Mouse (Mus musculus) left cerebral cortex, postnatal 25 days (tissue): Measurements from ENCODE around the gene Best2. TPM values are rescaled to one million over a fixed set of nuclear protein-coding genes. Genes with fewer than 3 reads are reported as not detected.
A peak's percentile ranks its signal among the peaks of the same experiment; 100 is the strongest.

ENCODE experiments used
- DNase-seq, 2 experiments: peaks; one replicate each; pipeline ENCODE4 v3.0.0; 2022; ENCODE audit warnings: low spot score in 2 of 2, mixed read lengths in 1 of 2
- intact Hi-C: fragments of 180-260 bp; cut with DNase I; formaldehyde crosslinking; loops from one replicate; pipeline ENCODE4 v1.15.1; 2025
- total RNA-seq, 2 experiments: library from RNA; stranded (reverse); gene quantifications; 2 replicates each; pipeline ENCODE4 v1.2.3; 2021

Gene Best2
- total RNA-seq, 2 experiments from 2014 or later, result not detected

DNA sequence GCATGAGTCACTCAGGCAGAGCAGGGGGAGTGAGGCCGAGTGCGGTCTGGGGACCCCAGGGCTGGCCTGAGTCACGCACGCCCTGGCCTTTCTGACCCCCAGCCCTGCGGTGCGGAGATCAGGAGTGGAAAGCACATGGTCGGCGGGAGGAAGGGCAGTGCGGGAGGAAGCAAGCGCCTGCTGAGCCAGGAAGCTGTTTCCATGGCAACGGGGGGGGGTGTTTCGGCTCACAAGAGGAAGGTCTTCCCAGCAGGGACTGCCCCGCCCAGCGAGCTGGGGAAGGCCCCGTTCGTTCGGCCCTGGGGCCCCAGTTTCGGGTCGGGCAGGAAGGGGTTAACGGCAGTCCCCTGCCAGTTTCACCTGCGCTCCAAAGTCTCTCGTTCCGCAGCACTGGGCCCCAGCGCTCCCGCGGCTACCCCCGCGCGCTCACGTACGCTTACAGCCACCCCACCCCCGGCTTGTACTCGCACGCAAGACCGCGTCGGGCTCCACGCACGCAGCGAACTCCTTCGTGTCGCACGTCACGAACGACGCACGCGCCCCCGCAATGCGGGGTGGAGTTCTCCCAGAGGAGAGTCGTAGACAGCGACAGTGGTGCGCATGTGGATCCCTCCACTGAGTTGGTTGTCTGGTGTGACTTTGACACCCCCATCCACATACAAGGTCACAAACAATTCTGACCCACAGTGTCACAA is 28.5 kb downstream of the Best2 start:
- DNase-seq, result peak; percentile 96 to 98
- intact Hi-C loops, result loop anchor here (1.0 kb wide), 1 partner anchor 8 kb away; the partner anchor contains the start of gene Junb

DNA sequence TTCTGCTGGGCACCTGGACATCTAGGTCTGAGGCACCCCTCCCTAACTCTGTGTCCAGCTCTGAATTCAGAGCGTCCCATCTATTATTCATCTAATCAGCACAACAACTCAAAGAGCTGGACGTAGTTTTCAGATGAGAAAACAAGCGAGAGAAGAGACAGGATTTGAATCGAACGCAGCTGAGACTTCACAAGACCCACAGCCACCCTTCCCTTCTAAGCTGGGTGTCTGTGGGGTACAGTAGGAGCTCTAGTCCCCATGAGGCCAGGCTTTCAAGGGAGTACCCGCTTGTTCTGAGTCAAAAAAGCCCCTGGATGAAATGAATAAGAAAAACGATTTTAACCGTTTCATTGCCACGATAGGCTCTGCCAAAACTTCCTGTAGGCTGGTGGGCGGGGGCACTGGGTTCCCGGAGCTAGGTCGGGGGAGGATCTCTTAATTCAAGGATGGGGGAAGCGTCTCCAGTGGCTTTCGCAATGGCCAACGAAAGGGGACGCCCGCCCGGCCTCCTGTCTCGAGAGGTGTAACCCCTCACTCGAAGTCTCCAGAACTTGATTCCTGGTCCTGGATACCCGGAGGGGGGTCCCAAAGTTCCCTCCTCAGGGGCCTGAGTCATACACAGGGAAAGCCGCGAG is 29.2 kb downstream of the Best2 start:
- peak in 1 of 2 experiments; percentile 36 for DNase-seq
- intact Hi-C loops, result no loop called here

DNA sequence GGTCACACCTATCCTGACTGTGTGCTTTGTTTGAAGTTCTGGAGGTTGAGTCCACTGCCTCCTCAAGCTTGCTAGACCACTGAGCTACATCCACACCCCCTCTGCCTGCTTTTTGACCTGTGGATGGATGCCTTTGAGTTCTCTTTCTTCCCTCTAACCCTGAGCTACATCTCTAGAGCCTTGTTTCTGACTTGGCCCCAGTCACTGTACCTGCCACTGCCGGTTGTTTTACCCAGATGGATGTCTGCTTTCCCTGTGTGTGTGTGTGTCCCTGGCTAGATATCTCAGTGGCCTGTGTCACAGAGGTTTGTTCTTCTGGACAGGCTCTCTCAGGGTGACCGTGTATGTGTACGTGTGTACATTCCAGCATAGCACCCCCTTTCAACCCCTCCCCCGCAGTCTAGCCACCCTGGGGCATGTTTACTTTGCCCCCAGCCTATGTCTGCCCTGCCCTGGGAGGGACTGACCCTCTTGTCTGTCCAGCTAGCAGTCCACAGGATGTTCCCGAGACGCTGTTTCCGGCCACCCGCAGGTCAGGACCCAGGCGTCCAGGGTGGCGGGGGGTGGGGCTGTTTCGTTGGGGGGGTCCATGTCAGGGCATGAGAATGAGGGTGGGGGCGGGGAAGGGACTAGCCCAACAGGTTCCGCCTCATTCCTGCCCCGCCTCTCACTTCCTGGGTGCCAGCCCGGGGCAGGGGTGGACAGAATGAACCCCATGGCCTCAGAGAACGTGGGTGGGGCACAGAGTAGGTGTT is 29.9 kb downstream of the Best2 start:
- no peak for DNase-seq
- intact Hi-C loops, result no loop called here

DNA sequence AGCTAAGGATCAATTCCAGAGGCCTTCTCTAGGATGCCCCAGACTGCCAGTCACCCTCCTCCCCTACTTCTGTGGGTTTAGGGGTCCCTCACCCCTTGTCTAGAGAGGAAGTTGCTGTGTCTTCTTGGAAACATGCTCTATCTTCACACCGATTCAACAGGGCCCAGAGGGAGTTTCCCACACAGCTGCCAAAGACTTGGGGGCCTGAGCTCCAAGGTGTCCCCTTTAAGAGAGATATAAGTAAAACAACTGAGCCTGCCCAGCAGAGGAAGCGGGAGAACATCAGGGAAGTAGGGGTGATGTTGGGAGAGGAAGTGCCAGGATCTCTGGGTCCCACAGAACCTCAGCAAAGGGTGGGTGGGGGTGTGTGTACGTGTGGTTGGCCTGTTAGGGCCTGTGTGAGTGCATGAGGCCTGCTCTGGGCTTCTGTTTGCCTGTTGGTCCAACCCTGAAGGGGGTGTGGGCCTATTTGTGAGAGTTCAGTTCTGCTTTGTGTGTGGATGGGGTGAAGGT is 31.8 kb downstream of the Best2 start:
- intact Hi-C loops, result no loop called here
- DNase-seq, result no peak

DNA sequence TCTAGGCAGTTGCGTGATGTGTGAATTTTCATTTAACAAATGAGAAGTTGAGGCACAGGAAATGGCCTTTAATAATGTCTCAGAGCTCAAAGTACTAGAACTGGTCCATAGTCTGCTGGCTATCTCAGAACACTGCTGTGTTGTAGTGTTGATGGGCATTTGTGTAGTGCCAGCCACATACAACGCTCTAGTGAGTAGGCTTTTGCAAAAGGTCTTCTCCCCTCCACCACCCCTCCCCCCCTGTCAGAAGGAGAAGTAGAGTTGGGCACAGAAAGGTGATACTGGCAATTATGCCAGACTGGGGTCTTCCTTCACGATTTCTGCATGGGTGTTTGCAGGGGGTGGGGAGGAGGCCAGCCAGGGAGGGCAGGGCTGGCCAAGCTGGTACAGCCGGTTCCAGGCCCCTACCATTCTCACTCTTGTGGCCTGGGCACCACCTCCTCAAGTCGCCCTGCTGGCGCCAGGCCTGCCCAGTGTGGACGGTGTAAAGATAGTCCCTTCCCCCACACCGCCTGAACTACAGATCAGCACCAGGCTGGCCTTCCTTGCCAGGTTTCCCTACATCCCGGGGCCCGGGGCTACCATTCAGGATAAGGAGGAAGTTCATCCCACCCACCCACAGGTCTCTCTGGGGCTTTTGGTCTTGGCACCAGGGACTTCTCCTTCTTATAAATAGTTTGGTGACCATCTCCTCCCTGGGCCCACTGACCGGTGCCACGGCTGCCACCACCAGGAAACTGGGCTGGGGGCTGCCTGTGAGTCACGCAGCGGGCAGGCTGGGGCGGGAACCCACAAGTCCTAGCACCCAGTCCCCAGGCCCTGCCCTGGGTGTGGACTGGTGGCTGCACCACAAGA is 32.5 kb downstream of the Best2 start:
- intact Hi-C loops, result no loop called here
- DNase-seq, result peak in 1 of 2 experiments; percentile 19

DNA sequence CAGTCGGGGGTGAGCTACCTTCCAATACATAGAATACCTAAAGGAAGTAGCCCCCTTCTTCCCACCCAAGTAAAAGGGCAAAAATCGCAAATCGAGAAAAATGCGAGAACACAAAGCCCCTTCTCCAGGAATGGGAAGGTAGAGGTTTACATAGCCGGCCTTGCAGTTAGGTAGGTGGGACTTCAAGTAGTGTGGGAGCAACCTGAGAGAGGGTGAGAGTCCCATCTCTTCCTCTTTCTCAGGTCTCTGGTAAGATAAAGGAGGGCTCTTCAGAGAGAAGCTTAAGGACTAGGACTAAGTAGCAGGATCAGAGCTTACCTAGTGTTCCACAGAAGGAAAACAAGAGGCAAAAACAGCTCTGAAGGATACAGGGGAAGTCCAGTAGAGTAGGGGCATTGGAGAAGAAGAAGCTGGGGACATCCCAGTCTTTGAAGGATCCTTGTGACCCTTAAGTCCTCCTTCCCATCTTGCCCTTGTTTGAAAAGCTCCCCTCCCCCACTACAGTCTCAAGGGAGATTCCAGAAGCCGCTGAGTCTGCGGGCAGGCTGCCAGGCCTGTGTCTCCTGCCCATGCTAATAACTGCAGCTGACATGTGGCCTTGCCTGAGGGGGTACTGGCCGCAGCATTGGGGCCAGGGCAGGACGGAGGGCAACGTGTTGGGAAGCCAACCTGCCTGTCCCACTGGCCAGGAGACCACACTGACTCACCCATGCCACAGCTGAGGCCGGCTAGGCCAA is 33.5 kb downstream of the Best2 start:
- intact Hi-C loops, result no loop called here
- DNase-seq, result peak; percentile 56 to 64

DNA sequence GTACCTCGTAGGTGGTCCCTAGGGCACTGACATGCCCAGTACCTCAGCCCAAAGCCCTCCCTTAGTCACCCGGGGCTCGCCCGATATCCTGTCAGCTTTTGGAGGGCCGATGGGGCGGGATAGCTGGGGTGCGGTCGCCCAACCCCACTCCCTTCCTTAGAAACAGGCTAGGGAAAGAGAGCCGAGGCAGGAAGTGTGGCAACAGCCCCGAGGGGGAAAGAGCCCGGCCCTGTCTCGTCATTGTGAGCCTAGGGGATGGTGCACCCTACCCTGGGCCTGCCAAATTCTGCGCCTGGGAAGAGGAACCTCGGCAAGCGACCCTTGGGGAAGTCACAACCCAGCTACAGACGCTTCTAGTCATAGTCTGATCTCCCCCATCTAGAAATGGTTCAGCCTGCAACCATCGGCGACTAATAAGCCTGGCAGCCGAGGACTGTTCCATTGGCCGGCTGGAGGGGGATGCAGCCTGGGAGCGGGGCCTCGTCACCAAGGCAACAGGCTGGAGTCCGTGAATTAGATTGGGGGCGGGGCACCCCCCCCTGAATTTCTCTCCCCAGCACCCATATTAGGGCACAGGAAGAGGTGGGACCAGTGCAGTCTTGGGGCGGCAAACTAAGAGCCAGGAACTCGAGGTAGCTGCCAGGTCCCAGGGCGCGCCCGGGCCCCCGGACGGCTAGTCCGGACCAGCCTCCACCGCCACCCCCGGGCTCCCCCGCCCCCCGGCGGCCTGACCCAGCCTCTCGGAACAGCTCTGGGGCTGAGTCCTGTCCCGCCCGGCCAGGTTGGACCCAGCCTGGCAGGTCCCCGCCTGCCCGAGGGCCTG is 34.5 kb downstream of the Best2 start:
- peak; percentile 93 to 96 for DNase-seq
- intact Hi-C loops, result loop anchor here (5.0 kb wide), 1 partner anchor 983 kb away; the partner anchor contains the start of gene Samd1

DNA sequence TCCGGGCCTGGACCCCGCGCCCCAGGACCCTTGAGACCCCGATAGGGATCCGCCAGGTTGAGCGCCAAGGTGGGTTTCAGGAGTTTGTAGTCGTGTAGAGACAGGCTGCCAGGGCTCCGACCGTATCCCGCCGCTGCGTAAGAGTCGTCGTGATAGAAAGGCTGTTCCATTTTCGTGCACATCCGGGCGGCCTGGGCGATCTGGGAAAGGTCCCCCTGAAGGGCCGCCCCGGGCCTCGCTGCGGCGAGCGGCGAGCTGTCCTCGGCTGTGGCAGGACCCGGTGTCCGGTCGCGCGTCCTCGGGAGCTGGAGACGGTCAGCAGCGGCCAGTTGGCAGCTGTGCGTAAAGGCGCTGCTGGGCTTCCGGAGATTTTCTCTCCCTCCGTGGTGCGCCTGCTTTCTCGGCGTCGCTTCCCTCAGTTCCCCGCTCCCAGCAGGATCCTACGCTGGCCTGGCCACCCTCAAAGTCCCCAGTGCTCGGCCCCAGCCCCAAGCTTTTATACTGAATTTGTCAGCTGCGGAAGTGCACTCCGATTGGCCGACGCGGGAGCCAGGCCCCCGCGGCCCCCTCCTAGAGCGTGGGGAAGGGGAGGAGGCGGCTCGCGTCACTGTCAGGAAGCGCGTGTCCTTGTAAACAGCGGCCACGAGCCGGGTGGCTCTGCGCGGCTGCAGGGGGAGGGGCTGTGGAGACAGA is 35.9 kb downstream of the Best2 start, which contains the start of gene Junb:
Gene Junb, minus strand, starts transcription at position 471 of the 693 bp plus-strand sequence.
- peak; percentile 95 to 98 for DNase-seq
- intact Hi-C loops, result loop anchor here (1.0 to 5.0 kb wide), 2 partner anchors 8 to 981 kb away; partner anchors contain the start of gene Samd1

DNA sequence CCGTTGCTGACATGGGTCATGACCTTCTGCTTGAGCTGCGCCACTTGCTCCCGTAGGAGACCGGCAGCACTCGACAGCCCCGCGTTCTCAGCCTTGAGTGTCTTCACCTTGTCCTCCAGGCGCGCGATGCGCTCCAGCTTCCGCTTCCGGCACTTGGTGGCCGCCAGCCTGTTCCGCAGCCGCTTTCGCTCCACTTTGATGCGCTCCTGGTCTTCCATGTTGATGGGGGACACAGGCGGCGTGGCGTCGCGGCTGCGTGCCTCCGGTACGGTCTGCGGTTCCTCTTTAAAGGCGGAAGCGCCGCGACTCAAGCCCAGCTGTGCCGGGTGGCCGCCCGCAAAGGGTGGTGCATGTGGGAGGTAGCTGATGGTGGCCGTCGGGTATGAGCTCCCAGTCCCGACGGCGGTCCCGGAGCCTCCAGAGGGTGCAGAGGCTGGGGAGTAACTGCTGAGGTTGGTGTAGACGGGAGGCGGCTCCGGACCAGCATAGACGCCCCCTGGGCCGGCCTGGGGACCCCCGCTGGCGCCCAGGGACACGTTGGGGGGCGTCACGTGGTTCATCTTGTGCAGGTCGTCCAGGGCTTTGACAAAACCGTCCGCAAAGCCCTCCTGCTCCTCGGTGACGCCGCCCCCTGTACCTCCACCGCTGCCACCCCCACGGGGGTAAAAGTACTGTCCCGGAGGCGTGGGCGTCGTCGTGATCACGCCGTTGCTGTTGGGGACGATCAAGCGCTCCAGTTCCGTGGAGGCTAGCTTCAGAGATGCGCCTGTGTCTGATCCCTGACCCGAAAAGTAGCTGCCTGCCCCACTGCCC is 36.7 kb downstream of the Best2 start:
- intact Hi-C loops, result loop anchor here (1.0 to 5.0 kb wide), 2 partner anchors 9 to 980 kb away; partner anchors contain the start of gene Samd1
- peak; percentile 60 to 72 for DNase-seq

DNA sequence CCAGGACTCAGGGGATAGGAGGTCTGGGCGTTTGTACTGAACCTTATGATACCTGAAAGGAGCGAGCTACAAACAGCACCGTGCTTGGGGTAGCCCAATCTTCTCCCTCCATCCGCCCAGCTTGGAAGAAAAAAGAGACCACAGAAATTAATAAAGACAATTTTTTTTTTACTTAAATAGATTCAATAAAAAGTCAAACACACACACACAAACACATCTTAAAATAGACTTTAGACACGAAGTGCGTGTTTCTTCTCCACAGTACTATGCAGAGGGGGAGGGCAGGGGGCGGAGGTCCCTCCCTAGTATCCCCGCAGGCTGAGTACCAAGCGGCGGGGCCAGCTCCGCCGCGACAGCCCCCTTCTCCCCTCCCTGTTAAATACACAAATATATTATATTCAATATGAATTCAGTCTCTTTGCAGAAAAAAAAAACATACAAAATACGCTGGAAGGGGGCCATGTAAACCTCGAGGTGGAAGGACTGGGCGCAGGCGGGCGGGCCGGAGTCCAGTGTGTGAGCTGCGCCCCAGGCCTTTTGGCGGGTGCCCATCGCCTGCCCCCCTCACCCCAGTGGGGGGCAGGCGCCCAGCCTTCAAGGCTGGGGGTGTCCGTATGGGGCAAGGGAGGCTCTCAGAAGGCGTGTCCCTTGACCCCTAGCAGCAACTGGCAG is 37.4 kb downstream of the Best2 start:
- no peak for DNase-seq
- intact Hi-C loops, result loop anchor here (1.0 to 5.0 kb wide), 2 partner anchors 13 to 980 kb away; partner anchors contain the start of genes Hook2 and Samd1

DNA sequence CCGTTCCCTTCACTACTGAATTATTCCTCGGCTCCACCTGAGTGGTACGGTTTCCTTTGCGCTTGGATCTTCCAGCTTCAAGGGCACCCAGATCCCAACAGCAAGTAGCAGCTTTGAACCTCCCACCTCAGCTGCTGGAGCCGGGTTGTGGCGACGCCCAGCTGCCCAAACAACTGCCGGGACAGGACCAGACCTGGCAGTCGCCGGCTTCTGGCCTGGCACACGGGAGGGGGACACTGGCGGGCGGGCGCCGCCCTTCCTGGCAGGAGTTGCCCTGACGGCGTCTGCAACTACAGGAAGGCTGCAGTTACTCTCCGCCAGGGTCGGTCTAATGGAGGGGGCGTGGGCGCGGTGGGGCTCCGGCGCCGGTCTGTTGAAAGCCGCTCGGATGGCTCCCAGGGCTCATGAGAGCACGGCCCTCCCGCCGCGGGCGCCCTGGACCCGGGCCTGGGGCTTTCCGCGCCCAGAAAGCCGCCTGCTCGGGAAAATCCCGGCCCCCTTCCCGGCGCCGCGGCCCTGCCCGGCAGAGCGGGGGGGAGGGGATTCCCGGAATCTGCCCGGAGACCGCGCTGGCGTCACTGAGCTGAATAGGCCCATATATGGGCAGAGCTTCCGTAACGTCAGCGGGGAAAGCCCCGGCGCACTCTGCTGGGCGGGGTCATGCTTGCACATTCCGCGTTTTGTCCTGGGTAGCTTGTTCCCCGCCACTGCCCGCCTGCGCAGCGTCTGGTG is 38.1 kb downstream of the Best2 start:
- intact Hi-C loops, result loop anchor here (1.0 to 5.0 kb wide), 2 partner anchors 14 to 979 kb away; partner anchors contain the start of genes Hook2 and Samd1
- peak; percentile 97 for DNase-seq

DNA sequence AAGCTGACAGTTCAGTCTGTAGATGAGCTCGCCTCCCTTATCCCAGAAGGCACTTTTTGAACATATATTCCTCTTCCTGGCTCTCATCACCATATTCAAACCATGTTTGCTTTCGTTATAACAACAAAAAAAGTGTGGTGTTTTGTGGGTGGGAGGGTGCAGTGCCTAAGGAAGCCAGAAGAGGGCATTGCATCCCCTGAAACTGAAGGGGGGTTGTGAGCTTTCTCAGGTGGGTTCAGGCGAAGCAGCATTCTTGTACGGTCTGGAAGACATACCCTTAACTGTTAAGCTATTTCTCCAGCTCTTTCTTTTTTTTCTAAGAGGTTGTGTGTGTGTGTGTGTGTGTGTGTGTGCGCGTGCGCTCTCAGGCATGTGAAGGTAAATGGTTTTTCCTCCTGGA is 38.9 kb downstream of the Best2 start:
- intact Hi-C loops, result loop anchor here (2.0 to 5.0 kb wide), 2 partner anchors 49 to 978 kb away; partner anchors contain the start of genes Asna1 and Samd1
- peak in 1 of 2 experiments; percentile 77 for DNase-seq

DNA sequence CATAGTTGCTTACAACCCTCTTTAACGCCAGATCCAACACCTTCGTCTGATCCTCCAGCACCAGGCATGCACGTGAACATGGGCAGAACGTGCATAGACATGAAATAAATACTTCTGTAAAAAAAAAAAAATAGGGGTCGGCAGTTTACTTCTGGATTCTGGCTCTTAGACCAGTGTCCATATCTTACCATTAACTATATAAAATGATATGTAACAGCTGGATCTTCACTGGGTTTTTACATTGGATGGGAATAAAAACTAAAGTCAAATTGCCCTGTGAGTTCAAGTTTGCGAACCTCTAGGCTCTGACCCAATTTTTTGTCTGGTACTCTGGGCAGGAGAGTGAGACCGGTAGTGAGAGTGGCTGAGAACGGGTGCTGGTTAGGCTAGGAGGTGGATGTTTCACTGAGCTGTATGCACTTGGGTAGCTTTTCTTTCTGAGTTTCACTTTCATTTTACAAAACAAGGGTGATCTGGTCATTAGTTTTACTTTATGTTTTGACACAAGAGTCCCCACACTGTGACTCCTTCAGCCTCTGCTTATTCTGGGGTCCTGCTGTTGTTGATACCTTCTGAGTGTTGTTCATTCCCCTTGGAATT is 39.7 kb downstream of the Best2 start:
- DNase-seq, result no peak
- intact Hi-C loops, result loop anchor here (2.0 to 5.0 kb wide), 2 partner anchors 50 to 977 kb away; partner anchors contain the start of genes Asna1 and Samd1
